Mouse (Mus musculus): ENCODE measurements around the gene Rad51b.

The Rad51b gene

GRCm38 (mm10) chr12:79745845-79746510 is 448.9 kb downstream of the Rad51b start:
- no peak for DNase-seq

GRCm38 (mm10) chr12:79747541-79747940 is 450.5 kb downstream of the Rad51b start:
- DNase-seq = no peak

GRCm38 (mm10) chr12:79748862-79749261 is 451.8 kb downstream of the Rad51b start:
- no peak for DNase-seq

DNA sequence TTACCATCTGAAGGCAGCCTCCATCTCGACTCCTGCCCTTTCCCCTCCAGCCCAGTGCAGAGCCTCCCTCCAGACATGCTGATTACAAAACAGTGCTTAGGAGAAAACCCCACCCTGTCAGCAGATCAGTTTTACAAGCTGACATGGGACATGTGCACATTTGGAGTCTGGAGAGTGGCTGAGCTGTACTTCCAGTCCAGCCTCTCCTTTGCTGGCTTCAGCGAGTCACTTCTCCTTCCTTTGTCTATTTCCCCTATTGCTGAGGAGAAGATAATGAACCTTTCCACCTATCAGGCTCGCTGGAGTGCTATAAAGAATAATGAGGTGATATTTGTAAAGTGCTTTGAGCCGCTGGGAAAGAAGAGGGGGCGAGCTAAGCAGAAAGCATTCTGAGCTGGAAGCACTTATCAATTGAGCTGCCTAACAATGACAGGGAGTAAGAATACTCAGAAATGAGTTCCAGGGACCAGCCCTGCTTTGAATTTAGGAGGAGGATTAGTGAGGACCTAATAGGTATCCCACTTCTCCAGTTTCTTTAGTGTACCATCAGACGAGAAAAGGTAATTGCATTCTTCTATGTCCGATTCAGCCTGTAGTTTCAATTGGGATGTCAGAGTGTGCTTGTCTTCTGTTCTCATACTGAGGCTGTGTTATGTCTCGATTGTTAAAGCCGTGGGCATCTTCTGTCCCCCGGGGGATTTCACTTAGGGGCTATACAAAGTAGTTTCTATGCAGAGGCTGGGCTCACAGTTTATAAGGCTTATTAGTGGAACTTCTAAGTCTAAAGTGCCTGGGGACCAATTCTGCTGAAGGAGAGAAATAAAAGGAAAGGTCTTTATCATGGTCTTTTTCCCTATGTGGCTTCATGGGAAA is 453.4 kb downstream of the Rad51b start:
- no peak for DNase-seq

GRCm38 (mm10) chr12:79751781-79752180 is 454.7 kb downstream of the Rad51b start:
- DNase-seq = peak; percentile 26 to 51

GRCm38 (mm10) chr12:79752189-79752588 is 455.1 kb downstream of the Rad51b start:
- DNase-seq = no peak

GRCm38 (mm10) chr12:79755617-79756016 is 458.5 kb downstream of the Rad51b start:
- no peak for DNase-seq

DNA sequence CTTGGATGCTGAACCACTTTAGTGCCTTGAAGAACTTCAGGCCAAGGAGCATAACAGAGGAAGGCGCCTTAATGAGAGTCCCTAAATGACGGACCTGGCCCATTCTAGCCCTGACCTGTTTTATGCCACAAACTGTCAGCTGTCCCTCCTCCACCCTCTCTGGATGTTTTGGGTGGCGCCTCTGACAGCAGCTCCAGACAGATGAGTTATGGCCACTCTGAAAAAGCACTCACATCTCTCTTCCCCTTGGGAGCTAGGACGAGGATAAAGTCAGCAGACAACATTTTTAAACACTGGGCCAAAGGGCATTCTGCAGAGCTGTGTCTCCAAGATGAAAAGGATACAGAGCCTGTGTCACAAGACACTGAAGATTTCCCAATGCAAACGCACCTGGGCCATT is 459.3 kb downstream of the Rad51b start:
- DNase-seq = no peak

- DNase-seq = no peak
Measured at GRCm38 (mm10) chr12:79757775-79758174, 460.7 kb downstream of the Rad51b start.

- DNase-seq = no peak
Measured at GRCm38 (mm10) chr12:79759180-79759902, 462.3 kb downstream of the Rad51b start.

- no peak for DNase-seq
Measured at GRCm38 (mm10) chr12:79761217-79761616, 464.1 kb downstream of the Rad51b start.

DNA sequence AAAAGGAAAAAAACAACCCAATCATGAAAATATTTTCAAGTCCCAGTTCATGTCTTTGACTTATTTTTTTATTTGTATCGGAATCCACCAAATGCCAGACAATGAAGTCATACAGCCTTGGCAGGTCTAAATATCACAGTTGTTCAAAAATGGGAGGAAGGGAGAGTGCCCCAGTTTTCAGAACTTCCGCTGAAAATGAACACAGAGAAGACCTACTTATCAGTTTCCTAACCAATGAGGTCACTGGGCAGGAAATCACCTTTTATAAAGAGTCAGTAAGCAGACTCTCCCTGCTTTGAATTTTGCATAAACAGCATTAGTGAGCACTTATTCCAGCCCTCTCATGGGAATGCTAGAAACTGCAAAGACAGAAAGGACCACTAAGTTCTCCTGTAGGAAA is 465.0 kb downstream of the Rad51b start:
- DNase-seq = no peak

DNA sequence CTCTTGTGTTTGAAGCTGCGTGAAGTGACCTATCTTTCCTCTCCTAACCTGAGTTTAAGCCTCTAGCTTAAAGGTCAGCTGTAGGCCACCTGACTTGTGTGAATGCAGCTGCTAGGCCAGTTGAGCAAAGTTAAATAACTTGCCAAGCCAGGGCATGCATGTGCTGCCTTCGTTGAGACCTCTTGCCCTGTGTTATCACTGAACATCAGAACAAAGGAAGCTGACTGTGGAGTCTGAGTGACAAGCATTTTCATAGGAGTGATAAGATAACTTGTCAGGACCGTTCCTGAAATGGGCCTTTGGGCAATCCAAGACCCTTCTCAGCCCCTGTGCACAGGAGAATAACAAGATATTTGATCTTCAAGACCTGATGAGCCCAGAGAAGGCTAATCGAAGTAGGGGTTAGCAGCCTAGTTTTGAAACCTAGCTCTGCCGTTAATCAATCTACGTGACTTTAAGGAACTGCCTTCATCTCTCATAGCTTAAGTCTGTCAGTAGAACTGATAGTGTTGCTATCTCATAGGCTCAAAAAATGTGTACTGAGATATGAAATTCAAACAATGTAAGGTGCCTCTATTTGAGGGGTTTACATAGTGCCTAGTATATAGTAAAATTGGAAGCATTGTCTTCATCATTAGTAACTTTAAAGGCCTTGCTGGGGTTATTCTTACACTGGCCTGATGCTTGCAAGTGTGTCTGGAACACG is 465.6 kb downstream of the Rad51b start:
- no peak for DNase-seq

- DNase-seq = peak; percentile 75 to 76
Measured at GRCm38 (mm10) chr12:79766116-79766515, 469.0 kb downstream of the Rad51b start.

DNA sequence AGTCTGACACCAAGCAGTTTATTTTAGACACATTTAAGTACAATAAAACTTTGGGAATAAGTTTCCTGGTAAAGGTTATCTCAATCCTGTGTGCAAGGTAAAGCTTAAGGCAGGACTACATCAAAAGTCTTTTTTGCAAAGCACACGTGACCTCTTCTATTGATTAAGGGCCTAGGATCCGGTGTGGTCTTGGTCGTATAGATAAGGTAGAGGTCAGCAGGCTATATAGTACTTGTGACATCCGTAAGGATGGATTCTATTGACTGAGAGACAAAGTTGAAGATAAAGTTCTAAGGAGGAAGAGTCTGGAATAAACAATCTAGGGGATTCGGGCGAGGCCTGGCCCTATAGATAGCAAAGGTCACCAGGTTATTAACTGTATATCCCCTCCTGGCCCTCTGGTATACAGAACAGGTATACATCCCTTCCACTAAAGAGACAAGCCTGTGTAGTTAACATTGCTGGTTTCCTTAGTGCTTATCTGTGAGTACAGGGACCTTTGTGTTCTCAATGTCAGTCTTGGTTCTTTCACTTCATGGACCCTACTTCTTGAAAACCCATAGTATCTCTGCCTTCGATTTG is 471.8 kb downstream of the Rad51b start:
- no peak for DNase-seq

- no peak for DNase-seq
Measured at GRCm38 (mm10) chr12:79769763-79770162, 472.7 kb downstream of the Rad51b start.

GRCm38 (mm10) chr12:79771194-79771593 is 474.1 kb downstream of the Rad51b start:
- no peak for DNase-seq

- no peak for DNase-seq
Measured at GRCm38 (mm10) chr12:79771741-79772140, 474.7 kb downstream of the Rad51b start.

- no peak for DNase-seq
Measured at GRCm38 (mm10) chr12:79773246-79773645, 476.2 kb downstream of the Rad51b start.

DNA sequence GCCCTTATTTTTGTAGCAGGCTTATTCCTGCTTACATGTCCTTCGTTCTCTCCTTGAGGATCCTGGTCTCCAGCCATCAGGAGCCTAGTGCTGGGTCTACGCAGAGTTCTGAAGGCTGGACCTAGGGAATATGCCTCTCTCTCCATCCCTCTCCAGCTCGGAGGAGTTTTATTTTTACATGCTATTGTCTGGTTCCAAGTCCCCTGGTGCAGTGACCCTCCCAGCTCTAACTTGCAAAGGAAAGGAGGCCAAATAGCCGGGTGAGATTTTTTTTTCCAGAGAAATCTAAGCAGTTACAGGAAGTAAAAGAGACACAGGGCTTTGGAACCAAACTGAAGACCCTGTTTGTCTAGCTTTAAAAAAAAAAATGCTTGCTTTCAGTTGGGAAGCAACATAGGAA is 477.5 kb downstream of the Rad51b start:
- no peak for DNase-seq

DNA sequence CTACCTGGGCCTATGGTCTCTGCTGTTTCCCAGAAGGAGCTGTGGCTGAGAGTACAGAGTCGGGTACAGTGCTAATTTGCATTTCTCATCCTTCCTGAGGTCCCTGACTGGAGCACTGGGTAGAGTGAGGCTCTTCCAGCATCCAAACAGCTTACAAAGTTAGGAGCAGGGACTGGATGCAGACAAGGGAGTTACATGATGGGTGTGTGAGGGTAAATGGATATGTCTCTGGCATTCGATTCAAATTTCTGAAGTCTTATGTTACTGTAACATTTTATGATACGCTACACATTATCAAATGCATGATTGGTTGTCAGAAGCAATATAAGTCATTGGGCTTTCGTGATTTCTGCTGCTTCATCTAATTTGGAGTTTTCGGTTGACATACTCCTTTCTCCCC is 479.7 kb downstream of the Rad51b start:
- DNase-seq = no peak

DNA sequence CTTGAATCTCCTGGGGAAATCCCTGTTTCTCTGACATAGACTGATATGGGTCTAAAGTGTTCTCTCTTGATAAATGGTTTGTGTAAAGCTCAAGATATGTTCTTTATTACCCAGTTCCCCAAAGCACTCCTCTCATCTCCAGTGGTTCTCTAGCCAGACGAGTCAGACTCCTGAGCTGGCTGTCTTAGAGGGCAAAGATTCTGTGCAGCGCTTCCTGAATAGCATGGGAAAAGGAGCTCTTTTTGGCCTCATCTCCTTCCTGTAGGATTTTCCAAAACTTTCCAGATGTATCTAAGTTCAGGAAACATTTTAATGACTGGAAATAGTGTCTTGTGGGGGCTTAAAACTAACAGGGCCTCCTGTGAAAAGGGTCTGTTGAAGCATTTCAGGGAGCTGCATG is 483.7 kb downstream of the Rad51b start:
- DNase-seq = no peak

DNA sequence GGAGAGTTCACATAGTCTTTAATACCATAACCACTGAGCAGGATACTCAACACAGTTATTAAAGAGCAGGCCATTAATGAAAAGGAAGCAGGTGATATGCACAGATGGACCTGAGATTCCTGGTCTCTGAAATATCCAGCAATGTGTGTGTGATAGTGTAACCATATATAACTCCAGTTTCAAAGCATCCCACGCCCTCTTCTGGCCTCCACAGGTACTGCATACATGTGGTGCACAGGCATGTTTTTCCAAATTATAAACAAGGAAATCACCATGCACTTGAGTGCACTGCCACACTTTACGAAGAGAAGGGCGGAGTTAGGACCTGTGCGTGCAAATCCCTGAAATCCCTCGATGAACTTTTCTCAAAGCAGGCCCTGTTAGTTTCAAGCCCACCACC is 484.7 kb downstream of the Rad51b start:
- no peak for DNase-seq
